Mouse (Mus musculus) G1E-ER4 (cell line): ENCODE data around the gene Snupn. TPM values are rescaled to one million over a fixed set of nuclear protein-coding genes. Genes with fewer than 3 reads are reported as not detected.

Source experiments
- GATA1 ChIP-seq: IDR thresholded peaks from one replicate; pipeline ENCODE4 v1.8.0; 2012; ENCODE audit warnings: low read length, inconsistent platforms
- polyA plus RNA-seq: library from polyadenylated mRNA; stranded (reverse); fragments of >175 nt; gene quantifications from 2 replicates; pipeline ENCODE4 v1.2.3, GENCODE M21; 2012

The Snupn gene
- polyA plus RNA-seq, 1 experiment: 1.1 TPM

DNA sequence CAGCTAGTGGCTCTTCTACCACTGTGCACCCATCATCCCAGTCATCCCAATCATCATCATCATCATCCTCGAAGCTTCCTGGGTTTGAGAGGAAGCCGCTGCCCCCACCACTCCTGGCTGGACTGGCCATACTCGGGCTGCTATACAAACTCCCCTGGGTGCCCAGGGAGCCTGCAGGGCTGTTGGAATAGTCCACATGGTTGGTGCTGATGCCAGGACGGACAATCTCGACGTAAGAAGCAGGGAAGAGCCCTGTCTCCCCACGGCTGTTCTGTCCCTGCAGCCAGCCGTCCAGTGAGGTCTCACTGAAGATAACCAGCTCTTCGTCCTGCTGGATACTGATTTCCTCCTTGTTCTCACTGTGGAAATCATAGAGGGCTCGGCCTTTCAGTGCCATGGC, 24.3 kb upstream of the Snupn start:
- no peak for TF ChIP-seq GATA1

DNA sequence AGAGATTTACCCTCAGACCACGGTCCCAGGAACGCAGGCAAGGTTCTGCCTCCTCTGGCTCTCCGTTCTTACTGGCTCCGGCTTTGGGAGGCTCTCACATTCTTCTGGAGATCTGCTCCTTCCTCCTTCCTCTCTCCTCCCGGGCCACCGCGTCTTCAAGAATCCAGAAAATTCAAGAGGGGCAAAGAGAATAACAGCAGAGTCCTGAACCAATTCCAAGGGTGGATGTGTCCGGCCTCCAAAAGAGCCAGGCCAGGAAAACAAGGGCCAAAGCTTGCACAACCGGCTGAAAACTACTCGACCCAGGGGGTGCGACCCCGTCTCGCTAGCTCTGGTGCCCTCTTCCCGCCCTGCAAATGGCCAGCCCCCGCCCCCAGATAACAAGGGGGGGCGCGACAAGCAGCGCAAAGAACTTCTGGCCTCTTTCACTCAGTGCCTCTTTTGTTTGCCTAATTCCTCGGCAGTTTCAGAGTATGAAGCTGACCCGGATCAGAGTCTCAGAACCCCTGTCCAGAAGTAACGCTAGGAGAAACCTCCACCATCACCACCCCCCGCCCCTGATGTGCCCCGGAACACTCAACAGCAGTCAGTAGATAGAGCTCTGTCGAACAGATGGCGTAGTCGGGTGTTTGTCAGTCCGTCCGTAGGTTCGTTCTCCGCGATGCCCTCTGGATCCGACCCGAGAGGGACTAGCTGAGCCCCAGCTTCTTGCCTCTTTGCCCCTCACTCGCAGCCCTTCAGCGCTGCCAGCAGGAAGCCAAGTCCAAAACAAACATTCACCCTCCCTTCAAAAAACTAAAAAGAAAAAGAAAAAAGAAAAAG, 23.3 kb upstream of the Snupn start:
- TF ChIP-seq GATA1: no peak

DNA sequence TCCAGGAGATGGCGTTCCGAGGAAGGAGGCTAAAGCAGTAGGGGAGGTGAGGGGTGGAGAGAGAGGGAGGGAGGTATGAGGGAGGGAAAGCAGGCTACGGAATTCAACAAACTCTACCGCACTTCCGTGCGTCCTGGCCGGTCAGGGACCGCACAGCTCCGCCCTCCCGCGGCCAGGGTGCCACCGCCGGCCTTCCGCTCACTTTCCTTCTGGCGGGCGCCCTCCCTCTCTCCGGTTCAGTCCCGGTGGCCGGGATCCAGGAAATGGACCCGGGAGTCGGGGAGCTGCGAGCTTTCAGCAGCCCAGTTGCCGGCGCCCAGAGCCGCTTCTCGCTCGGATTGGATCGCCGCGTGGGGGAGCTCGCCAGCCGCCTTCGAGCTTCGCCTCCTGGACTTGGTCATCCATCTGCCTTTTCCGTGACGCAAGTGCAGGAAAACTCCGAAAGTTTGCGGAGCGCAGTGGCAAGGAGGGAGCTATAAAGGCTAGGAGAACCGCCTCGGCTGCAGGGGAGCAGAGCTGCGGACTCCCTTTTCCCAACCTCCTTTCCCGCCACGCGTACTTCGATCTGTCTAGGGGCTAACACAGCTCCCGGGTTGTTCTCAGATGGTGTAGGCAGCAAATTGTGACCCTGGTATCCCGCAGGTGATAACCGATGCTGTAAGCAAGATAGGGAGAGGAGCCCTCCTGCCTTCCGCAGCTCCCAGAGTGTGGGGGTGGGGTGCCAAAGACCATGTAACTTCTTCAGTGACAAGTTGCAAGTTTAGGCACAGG, 22.5 kb upstream of the Snupn start, which contains the start of gene Snx33:
TSS of gene Snx33 (minus strand) at position 331 of the 771 bp plus-strand sequence.
- no peak for TF ChIP-seq GATA1

DNA sequence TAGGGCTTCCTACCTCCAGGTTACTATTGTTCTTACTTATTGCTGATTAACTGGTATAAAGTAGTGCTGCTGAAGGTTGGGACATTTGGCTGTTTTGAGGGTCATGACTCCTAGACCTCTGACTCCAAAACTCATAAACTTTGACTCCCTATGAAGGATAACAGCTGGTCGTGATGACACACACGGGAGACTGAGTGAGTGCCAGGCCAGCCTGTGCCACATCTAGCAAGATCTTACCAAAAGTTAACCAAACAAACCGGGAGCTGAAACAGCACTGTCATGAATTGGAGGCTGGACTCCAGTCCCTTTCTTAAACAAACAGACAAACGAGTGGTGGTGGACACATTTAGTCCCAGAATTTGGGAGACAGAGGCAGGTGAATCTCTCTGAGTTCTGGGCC, 21.2 kb upstream of the Snupn start:
- no peak for TF ChIP-seq GATA1

DNA sequence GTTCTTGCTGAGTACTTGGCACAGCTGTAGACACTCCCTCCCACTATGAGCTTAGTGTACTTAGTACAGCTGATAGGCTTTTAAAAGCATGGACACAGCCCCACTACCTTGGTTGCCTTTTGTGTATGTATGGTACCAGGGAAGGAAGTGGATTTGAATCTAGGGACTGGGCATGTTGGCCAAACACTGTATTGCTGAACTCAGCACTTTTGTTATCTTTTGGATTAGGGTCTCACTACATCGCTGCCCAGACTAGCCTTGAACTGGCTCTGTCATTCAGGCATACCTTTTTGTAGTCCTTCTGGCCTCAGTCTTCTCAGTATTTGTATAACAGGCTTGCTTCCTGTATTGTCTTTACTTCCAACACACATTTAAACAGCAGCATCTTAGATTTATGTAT, 20.1 kb upstream of the Snupn start:
- TF ChIP-seq GATA1: no peak

DNA sequence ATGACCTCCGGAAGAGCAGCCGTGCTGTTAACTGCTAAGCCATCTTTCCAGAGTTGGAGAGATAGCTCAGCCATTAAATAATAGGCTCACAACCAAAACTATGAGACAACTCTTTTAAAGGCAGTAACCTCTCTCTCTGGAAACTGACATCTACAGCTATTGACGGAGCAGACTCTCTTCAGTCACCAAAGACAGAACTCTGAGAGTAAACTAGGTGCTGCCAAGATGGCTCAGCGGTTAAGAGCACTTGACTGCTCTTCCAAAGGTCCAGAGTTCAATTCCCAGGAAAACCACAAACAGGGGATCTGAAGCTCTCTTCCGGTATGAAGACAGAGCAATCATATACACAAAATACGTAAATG, 13.8 kb upstream of the Snupn start:
- TF ChIP-seq GATA1: no peak

DNA sequence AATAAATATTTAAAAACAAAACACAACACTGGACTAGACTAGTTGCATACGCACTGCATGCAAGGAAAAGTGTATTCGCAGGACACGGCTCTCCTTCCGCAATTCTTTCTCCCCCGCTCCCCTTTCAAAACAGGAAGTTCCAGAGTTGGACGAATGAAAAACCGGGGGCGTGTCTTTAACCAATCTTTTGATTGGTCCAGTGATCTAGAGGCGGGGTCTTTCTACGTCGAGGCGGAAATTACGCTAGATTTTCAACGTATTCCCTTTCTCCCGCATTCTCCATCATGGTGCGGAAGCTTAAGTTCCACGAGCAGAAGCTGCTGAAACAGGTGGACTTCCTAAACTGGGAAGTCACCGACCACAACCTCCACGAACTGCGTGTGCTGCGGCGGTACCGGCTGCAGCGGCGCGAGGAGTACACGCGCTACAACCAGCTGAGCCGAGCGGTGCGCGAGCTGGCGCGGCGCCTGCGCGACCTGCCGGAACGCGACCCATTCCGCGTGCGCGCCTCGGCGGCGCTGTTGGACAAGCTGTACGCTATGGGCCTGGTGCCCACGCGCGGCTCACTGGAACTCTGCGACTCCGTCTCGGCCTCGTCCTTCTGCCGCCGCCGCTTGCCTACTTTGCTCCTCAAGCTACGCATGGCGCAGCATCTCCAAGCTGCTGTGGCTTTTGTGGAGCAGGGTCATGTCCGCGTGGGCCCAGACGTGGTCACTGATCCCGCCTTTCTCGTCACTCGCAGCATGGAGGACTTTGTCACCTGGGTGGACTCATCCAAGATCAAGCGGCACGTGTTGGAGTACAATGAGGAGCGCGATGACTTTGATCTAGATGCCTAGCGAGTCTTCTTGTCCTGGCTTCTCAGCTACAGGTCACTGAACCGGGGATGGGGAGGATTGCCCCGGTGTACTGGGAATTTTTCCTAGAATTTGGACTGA, 13.2 kb upstream of the Snupn start, which contains the start of gene Imp3:
TSS of gene Imp3 (plus strand) at position 253 of the 938 bp plus-strand sequence.
- no peak for TF ChIP-seq GATA1

DNA sequence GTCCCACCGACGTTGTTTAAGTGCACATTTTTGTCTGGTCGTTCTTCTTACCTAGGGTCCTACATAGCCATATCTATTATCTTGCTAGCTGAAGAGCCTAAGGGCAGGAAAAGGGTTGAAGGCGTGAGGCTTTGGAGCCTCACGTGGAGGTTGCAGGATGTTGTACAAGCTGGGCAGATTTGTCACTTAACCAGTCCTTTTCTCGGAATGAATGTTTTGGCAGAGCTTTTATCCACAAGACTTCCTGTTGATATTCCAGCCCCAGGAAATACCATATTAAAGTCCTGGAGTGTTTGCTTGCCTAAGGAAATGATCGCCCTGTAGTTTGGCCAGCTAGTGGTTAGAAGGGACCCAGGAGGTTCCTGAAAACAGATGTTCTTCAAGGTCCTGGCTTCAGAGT, 12.3 kb upstream of the Snupn start:
- no peak for TF ChIP-seq GATA1

DNA sequence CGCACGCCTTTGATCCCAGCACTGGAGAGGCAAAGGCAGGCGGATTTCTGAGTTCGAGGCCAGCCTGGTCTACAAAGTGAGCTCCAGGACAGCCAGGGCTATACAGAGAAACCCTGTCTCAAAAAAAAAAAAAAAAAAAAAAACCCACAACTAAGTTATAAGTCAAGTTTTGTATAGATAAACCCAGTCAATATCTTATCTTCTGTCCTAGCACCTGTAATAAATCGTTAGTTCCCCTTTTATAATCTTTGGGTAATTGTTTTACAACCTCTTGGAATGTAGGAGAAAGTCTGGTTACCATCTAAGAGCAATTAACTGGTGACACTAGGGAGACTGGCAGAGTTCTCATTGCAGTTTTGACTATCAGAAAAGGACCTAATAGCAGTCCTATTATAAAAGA, 2.0 kb upstream of the Snupn start:
- peak; percentile 52 for TF ChIP-seq GATA1

DNA sequence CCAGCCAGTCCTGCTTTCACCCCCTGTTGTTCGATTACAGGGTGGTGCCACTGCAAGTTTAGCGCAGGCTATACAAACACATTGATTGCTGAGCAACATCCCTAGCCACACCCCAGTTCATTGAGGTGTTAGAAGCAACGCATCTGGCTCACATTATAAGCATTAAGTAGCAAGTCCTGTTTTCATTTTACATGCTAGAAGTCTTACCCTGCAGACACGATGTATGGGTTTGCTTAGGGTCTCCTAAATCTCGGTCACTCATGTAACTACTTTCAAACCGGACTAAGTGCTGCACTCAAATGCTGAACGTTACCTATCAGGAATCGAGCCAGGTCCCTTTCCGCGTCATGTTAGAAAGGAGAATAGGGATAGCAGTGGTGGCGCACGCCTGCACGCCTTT, 911 bp upstream of the Snupn start:
- no peak for TF ChIP-seq GATA1

DNA sequence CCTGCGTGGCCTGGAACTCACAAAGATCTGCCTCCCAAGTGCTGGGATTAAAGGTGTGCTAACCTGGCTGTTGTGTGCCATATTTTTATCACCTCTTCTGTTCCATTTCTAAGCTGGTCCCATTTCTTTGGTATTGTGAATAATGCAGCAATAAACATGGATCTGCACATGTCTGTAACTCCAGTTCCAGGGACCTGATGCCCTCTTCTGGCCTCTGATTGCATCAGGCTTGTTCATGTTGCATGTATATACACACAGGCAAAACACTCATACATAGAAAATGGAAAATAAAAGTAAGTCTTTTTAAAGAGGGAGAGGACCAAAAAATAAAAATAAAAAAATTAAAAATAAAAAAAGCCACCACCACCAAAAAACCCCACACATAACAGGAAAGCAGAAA, 2.9 kb downstream of the Snupn start:
- no peak for TF ChIP-seq GATA1

DNA sequence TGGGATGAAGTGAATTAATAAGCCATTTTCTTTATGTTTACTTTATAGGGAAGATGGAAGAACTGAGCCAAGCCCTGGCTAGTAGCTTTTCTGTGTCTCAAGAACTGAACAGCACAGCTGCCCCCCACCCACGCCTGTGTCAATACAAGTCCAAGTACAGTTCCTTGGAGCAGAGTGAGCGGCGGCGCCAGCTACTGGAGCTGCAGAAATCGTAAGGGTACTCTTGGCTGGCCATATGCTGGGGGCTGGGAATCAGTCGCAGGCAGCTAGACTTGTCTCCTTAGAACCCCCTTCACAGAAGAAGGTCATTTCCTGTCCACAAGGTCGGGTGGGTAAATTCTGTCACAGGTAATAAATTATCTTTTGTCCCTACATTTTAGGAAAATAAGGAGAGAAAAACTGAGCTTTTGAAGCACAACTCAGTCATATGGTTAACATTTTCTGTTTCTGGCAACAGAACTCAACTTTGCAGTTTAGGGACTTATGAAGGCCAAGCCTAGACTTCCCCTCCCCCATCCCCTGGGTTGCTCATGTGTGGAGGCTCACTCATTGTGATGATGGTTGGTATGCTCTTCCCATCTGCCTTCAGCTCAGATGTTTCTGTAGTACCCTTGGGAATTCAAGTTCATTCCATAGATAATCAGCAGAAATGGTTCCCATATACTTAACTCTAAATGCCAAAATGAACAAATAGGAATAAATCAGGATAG, 6.4 kb downstream of the Snupn start:
- no peak for TF ChIP-seq GATA1

DNA sequence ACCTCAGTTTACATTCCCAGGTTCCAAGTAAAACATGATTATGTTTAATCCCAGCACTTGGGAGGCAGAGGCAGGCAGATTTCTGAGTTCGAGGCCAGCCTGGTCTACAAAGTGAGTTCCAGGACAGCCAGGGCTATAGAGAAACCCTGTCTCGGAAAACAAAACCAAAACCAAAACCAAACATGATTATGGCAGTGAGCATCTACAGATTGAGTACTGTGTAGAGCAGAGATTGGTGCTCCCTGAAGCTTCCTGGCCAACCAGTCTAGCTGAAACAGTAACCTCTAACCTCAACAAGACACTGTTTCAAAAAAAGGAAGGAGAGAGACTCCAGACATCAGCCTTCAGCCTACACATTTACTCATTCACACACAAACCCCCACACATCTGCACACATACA, 8.0 kb downstream of the Snupn start:
- TF ChIP-seq GATA1: no peak

DNA sequence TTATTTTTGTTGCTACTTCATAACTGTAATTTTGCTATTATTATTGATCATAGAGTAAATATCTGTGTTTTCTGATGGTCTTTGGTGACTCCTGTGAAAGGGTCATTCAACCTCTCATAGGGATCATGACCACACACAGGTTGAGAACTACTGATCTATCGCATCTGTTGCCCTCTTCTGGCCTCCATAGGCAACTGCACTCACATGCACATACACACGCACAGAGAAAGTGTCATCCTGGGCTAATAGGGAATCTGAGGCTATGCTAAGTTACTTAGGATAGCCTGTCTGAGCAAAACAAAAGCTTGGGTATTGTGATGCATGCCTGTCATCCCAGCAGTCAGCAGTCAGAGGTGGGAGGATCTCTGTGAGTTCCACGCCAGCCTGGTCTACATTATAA, 10.9 kb downstream of the Snupn start:
- TF ChIP-seq GATA1: no peak

DNA sequence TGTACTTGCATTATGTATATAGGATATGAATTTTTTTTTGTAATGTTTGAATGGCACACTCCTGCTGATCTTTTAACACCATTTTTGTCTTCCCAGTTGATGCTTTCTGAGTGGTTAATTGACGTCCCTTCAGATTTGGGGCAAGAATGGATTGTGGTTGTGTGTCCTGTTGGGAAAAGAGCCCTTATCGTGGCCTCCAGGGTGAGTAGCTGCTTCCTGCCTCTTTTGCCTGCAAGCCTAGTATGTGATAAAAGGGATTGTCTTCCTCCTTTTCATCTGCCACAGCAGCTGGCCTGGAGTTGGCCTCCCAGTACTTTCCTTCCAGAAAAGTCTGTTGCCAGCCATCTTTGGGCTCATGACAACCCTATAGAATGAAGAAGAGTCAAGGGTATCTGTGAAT, 19.5 kb downstream of the Snupn start:
- TF ChIP-seq GATA1: no peak
